Mouse (Mus musculus): ENCODE results near the gene Slc1a2. TPM values are rescaled to one million over a fixed set of nuclear protein-coding genes. Genes with fewer than 3 reads are reported as not detected.

Slc1a2 gene
- polyA plus RNA-seq, 1 experiment, result not detected

DNA sequence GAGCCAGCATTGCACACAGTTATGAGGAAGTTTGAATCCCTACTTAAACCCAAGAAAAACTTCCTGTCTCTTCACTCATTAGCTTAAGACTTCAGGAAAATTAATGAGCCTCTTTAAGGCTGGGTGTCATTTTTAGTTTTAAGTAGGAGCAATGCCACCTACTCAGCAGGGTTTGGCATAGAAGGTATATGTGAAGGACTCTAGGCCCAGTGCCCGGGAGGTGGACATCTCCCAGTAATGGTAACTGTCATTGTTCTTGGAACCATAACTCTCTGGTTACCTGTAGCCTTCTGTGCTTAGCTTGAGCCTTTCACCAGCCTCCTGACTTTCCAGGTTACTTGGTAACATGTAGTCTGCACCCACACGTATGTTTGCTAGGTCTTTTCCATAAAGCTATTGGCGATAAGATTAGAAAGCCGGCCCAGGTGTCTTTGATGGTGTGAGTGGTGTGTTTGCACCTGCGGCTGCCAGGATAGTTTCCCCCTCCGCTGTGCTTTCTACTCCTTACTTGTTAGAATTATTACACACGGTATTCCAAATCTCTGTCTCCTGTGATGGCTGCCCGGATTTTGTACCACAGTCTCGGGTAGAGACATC, 18.4 kb downstream of the Slc1a2 start:
- H3K79me2 ChIP-seq (ENCODE audit: control insufficient read depth, insufficient read depth), result no peaks in the 10 kb centered on the region
- H3ac ChIP-seq (ENCODE audit: control insufficient read depth, insufficient read length, low read depth), result no peak overlapping the region
- H3K36me3 ChIP-seq (ENCODE audit: control insufficient read depth, insufficient read depth), result no peaks in the 10 kb centered on the region
- TF ChIP-seq CEBPB (IDR thresholded peaks at IDR 0.05; ENCODE audit: low read depth) (no peak), FOSL1 (IDR thresholded peaks at IDR 0.05; ENCODE audit: insufficient read depth, low read length, poor library complexity, severe bottlenecking) (no peak), MAX (IDR thresholded peaks at IDR 0.05) (no peak), USF1 (IDR thresholded peaks at IDR 0.05; ENCODE audit: low read depth) (no peak), MYOD1 (IDR thresholded peaks at IDR 0.05; ENCODE audit: control insufficient read depth, insufficient read length, low read depth) (no peak), MYOG (IDR thresholded peaks at IDR 0.05; ENCODE audit: control insufficient read depth, extremely low read depth, insufficient read length) (no peak), CTCF (IDR thresholded peaks at IDR 0.05; ENCODE audit: control insufficient read depth, insufficient read depth, insufficient read length) (no peak)
- no peaks in the 10 kb centered on the region for H3K79me3 ChIP-seq (ENCODE audit: low read depth)
- peaks cover 49% of the 10 kb centered on the region for H3K27me3 ChIP-seq (ENCODE audit: control insufficient read depth, insufficient read depth, insufficient read length)
- H3K4me3 ChIP-seq (ENCODE audit: insufficient read depth, poor library complexity, severe bottlenecking), result no peak overlapping the region

DNA sequence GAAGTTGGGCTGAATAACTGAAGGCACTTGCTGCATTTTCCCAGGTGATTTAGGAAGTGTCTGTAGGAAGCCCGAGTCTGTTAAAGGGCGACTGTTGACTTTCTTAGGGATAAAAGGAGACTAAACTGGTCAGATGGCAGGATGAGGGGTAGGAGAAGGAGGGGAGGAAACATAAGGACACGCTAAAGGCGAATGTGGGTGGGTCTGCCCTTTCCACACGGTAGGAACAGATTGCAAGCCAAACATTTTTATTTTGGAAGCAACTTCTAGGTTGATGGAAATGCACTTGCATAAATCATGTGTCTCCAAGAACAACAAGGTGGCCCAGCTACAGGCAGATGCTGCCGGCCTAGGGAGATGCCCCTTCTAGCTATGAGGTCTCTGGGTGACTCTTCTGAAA, 18.9 kb downstream of the Slc1a2 start:
- Histone ChIP-seq H3ac (ENCODE audit: control insufficient read depth, insufficient read length, low read depth) (no peak overlapping the region), H3K27me3 (ENCODE audit: control insufficient read depth, insufficient read depth, insufficient read length) (peaks cover 49% of the 10 kb centered on the region), H3K36me3 (ENCODE audit: control insufficient read depth, insufficient read depth) (no peaks in the 10 kb centered on the region), H3K79me3 (ENCODE audit: low read depth) (no peaks in the 10 kb centered on the region), H3K79me2 (ENCODE audit: control insufficient read depth, insufficient read depth) (no peaks in the 10 kb centered on the region), H3K4me3 (ENCODE audit: insufficient read depth, poor library complexity, severe bottlenecking) (no peak overlapping the region)
- TF ChIP-seq CEBPB (IDR thresholded peaks at IDR 0.05; ENCODE audit: low read depth) (no peak), MYOD1 (IDR thresholded peaks at IDR 0.05; ENCODE audit: control insufficient read depth, insufficient read length, low read depth) (no peak), MAX (IDR thresholded peaks at IDR 0.05) (no peak), USF1 (IDR thresholded peaks at IDR 0.05; ENCODE audit: low read depth) (no peak), MYOG (IDR thresholded peaks at IDR 0.05; ENCODE audit: control insufficient read depth, extremely low read depth, insufficient read length) (no peak), FOSL1 (IDR thresholded peaks at IDR 0.05; ENCODE audit: insufficient read depth, low read length, poor library complexity, severe bottlenecking) (no peak), CTCF (IDR thresholded peaks at IDR 0.05; ENCODE audit: control insufficient read depth, insufficient read depth, insufficient read length) (no peak)

GRCm38 (mm10) chr2:102681351-102681750, 22.9 kb downstream of the Slc1a2 start:
- Histone ChIP-seq H3ac (ENCODE audit: control insufficient read depth, insufficient read length, low read depth) (no peak overlapping the region), H3K79me3 (ENCODE audit: low read depth) (no peaks in the 10 kb centered on the region), H3K36me3 (ENCODE audit: control insufficient read depth, insufficient read depth) (no peaks in the 10 kb centered on the region), H3K4me3 (ENCODE audit: insufficient read depth, poor library complexity, severe bottlenecking) (no peak overlapping the region), H3K27me3 (ENCODE audit: control insufficient read depth, insufficient read depth, insufficient read length) (peaks cover 44% of the 10 kb centered on the region), H3K79me2 (ENCODE audit: control insufficient read depth, insufficient read depth) (no peaks in the 10 kb centered on the region)
- TF ChIP-seq CTCF (IDR thresholded peaks at IDR 0.05; ENCODE audit: control insufficient read depth, insufficient read depth, insufficient read length) (no peak), FOSL1 (IDR thresholded peaks at IDR 0.05; ENCODE audit: insufficient read depth, low read length, poor library complexity, severe bottlenecking) (no peak), MYOG (IDR thresholded peaks at IDR 0.05; ENCODE audit: control insufficient read depth, extremely low read depth, insufficient read length) (no peak), USF1 (IDR thresholded peaks at IDR 0.05; ENCODE audit: low read depth) (no peak), MYOD1 (IDR thresholded peaks at IDR 0.05; ENCODE audit: control insufficient read depth, insufficient read length, low read depth) (no peak), MAX (IDR thresholded peaks at IDR 0.05) (no peak)

DNA sequence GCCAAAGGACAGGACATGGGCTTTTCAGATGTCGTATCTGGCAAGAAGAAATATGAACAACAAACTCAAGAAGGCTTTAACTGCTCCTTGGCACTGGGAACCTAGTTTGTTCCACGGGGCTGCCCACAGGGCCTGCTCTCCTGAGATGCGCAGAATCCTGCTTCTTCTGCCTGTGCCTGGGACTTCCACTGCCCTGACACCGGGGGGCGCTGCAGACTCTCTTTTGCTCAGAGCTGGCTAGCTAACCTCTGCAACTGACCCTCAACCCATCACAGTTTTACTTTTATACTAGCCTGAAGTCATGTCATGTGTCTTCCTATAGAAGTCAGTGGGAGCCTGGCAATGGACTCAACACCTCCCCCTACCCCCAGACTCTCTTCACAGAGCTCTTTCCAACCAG, 23.7 kb downstream of the Slc1a2 start:
- Histone ChIP-seq H3K79me3 (ENCODE audit: low read depth) (no peaks in the 10 kb centered on the region), H3K36me3 (ENCODE audit: control insufficient read depth, insufficient read depth) (no peaks in the 10 kb centered on the region), H3K79me2 (ENCODE audit: control insufficient read depth, insufficient read depth) (no peaks in the 10 kb centered on the region), H3K27me3 (ENCODE audit: control insufficient read depth, insufficient read depth, insufficient read length) (peaks cover 38% of the 10 kb centered on the region), H3K4me3 (ENCODE audit: insufficient read depth, poor library complexity, severe bottlenecking) (no peak overlapping the region), H3ac (ENCODE audit: control insufficient read depth, insufficient read length, low read depth) (no peak overlapping the region)
- TF ChIP-seq MAX (IDR thresholded peaks at IDR 0.05) (no peak), USF1 (IDR thresholded peaks at IDR 0.05; ENCODE audit: low read depth) (no peak), CTCF (IDR thresholded peaks at IDR 0.05; ENCODE audit: control insufficient read depth, insufficient read depth, insufficient read length) (no peak), MYOD1 (IDR thresholded peaks at IDR 0.05; ENCODE audit: control insufficient read depth, insufficient read length, low read depth) (no peak), MYOG (IDR thresholded peaks at IDR 0.05; ENCODE audit: control insufficient read depth, extremely low read depth, insufficient read length) (no peak), CEBPB (IDR thresholded peaks at IDR 0.05; ENCODE audit: low read depth) (no peak), FOSL1 (IDR thresholded peaks at IDR 0.05; ENCODE audit: insufficient read depth, low read length, poor library complexity, severe bottlenecking) (no peak)

GRCm38 (mm10) chr2:102685371-102686107, 27.1 kb downstream of the Slc1a2 start:
- H3K36me3 ChIP-seq (ENCODE audit: control insufficient read depth, insufficient read depth), result no peaks in the 10 kb centered on the region
- no peak overlapping the region for H3K4me3 ChIP-seq (ENCODE audit: insufficient read depth, poor library complexity, severe bottlenecking)
- no peak for TF ChIP-seq MYOG (IDR thresholded peaks at IDR 0.05; ENCODE audit: control insufficient read depth, extremely low read depth, insufficient read length)
- no peak for TF ChIP-seq CEBPB (IDR thresholded peaks at IDR 0.05; ENCODE audit: low read depth)
- TF ChIP-seq CTCF (IDR thresholded peaks at IDR 0.05; ENCODE audit: control insufficient read depth, insufficient read depth, insufficient read length), result no peak
- no peak for TF ChIP-seq USF1 (IDR thresholded peaks at IDR 0.05; ENCODE audit: low read depth)
- no peak for TF ChIP-seq MAX (IDR thresholded peaks at IDR 0.05)
- no peak for TF ChIP-seq MYOD1 (IDR thresholded peaks at IDR 0.05; ENCODE audit: control insufficient read depth, insufficient read length, low read depth)
- TF ChIP-seq FOSL1 (IDR thresholded peaks at IDR 0.05; ENCODE audit: insufficient read depth, low read length, poor library complexity, severe bottlenecking), result no peak
- no peak overlapping the region for H3ac ChIP-seq (ENCODE audit: control insufficient read depth, insufficient read length, low read depth)
- no peaks in the 10 kb centered on the region for H3K79me2 ChIP-seq (ENCODE audit: control insufficient read depth, insufficient read depth)
- H3K79me3 ChIP-seq (ENCODE audit: low read depth), result no peaks in the 10 kb centered on the region
- H3K27me3 ChIP-seq (ENCODE audit: control insufficient read depth, insufficient read depth, insufficient read length), result peaks cover 17% of the 10 kb centered on the region
